Mouse (Mus musculus) neural tube, embryonic 11.5 days (tissue): ENCODE results near the gene Itfg2. TPM values are rescaled to one million over a fixed set of nuclear protein-coding genes. Genes with fewer than 3 reads are reported as not detected.

ENCODE experiments used
- ATAC-seq: fragments of 200-750 bp; cut with Nextera tagmentation; 2 replicates; pipeline ENCODE4 v1.8.0; 2017; ENCODE audit warnings: moderate number of reproducible peaks, mild to moderate bottlenecking, moderate TSS enrichment, moderate library complexity; ENCODE audit not compliant: insufficient read depth, low FRiP score, low TSS enrichment
- DNase-seq: peaks from one replicate; pipeline ENCODE4 v3.0.0-alpha.2; 2015; ENCODE audit warnings: low spot score
- H3K27ac ChIP-seq: fragments of 300-500 bp; sonication (generic); 2 replicates; pipeline ENCODE4 v1.5.1; 2014; ENCODE audit warnings: low read depth, mild to moderate bottlenecking, low read length
- H3K27me3 ChIP-seq: fragments of 300-500 bp; sonication (generic); 2 replicates; pipeline ENCODE4 v1.6.1; 2014; ENCODE audit warnings: mild to moderate bottlenecking, low read length, mixed read lengths; ENCODE audit not compliant: control insufficient read depth, insufficient read depth
- H3K36me3 ChIP-seq: fragments of 300-500 bp; sonication (generic); 2 replicates; pipeline ENCODE4 v1.6.1; 2014; ENCODE audit warnings: mild to moderate bottlenecking, low read length, moderate library complexity, mixed read lengths; ENCODE audit not compliant: control insufficient read depth, insufficient read depth
- H3K4me1 ChIP-seq: fragments of 300-500 bp; sonication (generic); 2 replicates; pipeline ENCODE4 v1.6.1; 2014; ENCODE audit warnings: low read length, mixed read lengths; ENCODE audit not compliant: control insufficient read depth, insufficient read depth
- H3K4me2 ChIP-seq: fragments of 300-500 bp; sonication (generic); 2 replicates; pipeline ENCODE4 v1.6.1; 2014; ENCODE audit warnings: low read depth, mild to moderate bottlenecking, moderate library complexity
- H3K4me3 ChIP-seq: fragments of 300-500 bp; sonication (generic); 2 replicates; pipeline ENCODE4 v1.5.1; 2014; ENCODE audit warnings: low read depth, low read length
- H3K9ac ChIP-seq: fragments of 300-500 bp; sonication (generic); 2 replicates; pipeline ENCODE4 v1.6.1; 2014; ENCODE audit warnings: mild to moderate bottlenecking, low read length
- H3K9me3 ChIP-seq: fragments of 300-500 bp; sonication (generic); 2 replicates; pipeline ENCODE4 v1.6.1; 2016; ENCODE audit warnings: low read length; ENCODE audit not compliant: control insufficient read depth
- WGBS: fragments of 180-500 bp; shearing (Covaris S2); extraction: QIAGEN DNeasy Blood & Tissue Kit; methylation state at CpG from one replicate; pipeline ENCODE4 v1.1.7; 2014; 5-methylcytosine and 5-hydroxymethylcytosine counted together
- polyA plus RNA-seq: library from polyadenylated mRNA; unstranded; fragments of >200 nt; fragmentation: Nextera tagmentation; extraction: Ambion mirVana; gene quantifications from 2 replicates; pipeline ENCODE4 v1.2.1, GENCODE M21; 2014

Gene Itfg2
- polyA plus RNA-seq, 1 experiment from 2014 or later: 28.8 TPM

DNA sequence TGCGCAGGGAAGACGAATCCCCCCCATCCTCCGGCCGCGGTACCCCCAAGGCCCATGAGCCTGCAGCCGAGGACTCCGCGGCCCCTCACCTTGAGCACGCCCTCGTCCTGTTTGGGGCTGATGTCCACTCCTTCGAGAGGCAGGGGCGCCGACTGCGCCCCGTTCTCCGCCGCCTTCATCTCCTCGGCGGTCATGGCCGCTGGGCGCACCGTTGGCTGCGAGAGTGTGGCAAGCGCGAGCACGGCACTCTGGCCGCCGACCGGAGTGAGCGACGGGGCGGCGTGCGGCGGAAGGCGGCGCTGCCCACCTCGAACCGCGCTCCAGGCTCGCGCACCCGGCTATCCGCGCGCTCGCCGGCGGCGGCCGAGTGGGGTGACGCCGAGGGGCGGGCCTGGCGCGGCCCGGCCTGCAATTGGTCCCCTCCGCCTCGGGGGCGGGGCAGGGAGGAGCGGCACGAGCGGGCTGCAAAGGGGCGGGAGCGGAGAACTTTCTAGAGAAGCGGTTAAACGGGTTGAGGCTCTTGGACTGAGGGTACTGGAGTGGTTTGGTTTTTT is 13.7 kb upstream of the Itfg2 start, which contains the start of gene Fkbp4:
TSS of gene Fkbp4 (minus strand) at position 361 of the 554 bp plus-strand sequence.
- ATAC-seq: peak; percentile 93
- 0% methylated on average over 65 of the region's 67 CpGs for WGBS
- H3K36me3 ChIP-seq: peaks cover 15% of the 10 kb centered on the region

GRCm38 (mm10) chr6:128437731-128438316 is 13.1 kb upstream of the Itfg2 start:
- H3K36me3 ChIP-seq: peaks cover 18% of the 10 kb centered on the region
- H3K4me2 ChIP-seq: peak overlapping the region; percentile 69
- H3K4me1 ChIP-seq: peaks cover 10% of the 10 kb centered on the region; the same call in 1 of the 2 replicates
- H3K4me3 ChIP-seq: peak overlapping the region; percentile 97
- no peaks in the 10 kb centered on the region for H3K27me3 ChIP-seq
- H3K9ac ChIP-seq: peak overlapping the region; percentile 98
- H3K27ac ChIP-seq: peak overlapping the region; percentile 85
- DNase-seq (peak; percentile 78), ATAC-seq (peak; percentile 76)
- no peaks in the 10 kb centered on the region for H3K9me3 ChIP-seq
- under 1% methylated on average over 38 of the region's 52 CpGs for WGBS

More for the DNA sequence above, 13.7 kb upstream of the Itfg2 start, which contains the start of gene Fkbp4:
- H3K9me3 ChIP-seq: no peaks in the 10 kb centered on the region
- peak within 1 kb of the TSS; percentile 85 for H3K27ac ChIP-seq
- peak; percentile 96 for DNase-seq
- peaks cover 10% of the 10 kb centered on the region; the same call in 1 of the 2 replicates for H3K4me1 ChIP-seq
- H3K4me2 ChIP-seq: peak within 1 kb of the TSS; percentile 69
- peak within 1 kb of the TSS; percentile 97 for H3K4me3 ChIP-seq
- H3K9ac ChIP-seq: peak within 1 kb of the TSS; percentile 98
- H3K27me3 ChIP-seq: no peaks in the 10 kb centered on the region

- Histone ChIP-seq H3K36me3 (peaks cover 21% of the 10 kb centered on the region), H3K27me3 (no peaks in the 10 kb centered on the region), H3K4me3 (peak overlapping the region; percentile 97), H3K9me3 (no peaks in the 10 kb centered on the region), H3K9ac (peak overlapping the region; percentile 98), H3K4me2 (peak overlapping the region; percentile 69), H3K4me1 (peaks cover 10% of the 10 kb centered on the region; the same call in 1 of the 2 replicates), H3K27ac (no peak overlapping the region)
- 7% methylated on average over 10 of the region's 10 CpGs for WGBS
- no peak for ATAC-seq
- no peak for DNase-seq
These were observed 12.6 kb upstream of the Itfg2 start for GRCm38 (mm10) chr6:128437288-128437687.

DNA sequence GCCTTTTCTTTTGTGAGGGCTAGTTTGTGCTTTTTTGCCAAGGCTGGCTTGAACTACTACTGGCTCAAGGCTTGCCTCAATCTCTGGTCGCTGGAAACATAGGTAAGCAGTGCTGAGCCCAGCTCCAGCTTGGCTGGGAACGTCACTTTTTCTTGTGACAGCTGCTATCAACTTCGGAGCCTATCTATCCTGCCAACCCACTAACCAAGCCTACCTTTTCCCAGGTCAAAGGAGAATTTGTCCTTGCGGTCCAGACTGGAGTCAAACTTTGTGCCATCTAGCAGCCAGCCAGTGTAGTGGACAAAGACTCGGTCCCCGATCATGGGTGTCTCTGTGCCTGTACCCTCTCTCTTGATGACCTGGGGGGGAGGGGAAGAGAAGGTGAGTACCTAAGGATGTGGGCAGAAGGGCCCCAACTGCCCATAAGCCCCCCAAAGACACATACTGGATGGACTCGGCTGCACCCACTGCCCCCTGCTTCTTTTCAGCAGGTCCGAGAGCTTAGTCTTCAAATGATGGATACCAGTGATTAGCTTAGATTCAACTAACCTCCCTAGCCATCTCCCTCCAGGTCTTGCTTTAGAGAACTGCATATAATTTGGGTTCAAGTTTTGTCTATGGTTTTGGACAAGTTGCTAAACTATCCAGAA is 11.8 kb upstream of the Itfg2 start:
- Histone ChIP-seq H3K4me3 (peak overlapping the region; percentile 97), H3K4me2 (peak overlapping the region; percentile 69), H3K27ac (no peak overlapping the region), H3K9me3 (no peaks in the 10 kb centered on the region), H3K4me1 (peaks cover 10% of the 10 kb centered on the region; the same call in 1 of the 2 replicates), H3K36me3 (peaks cover 28% of the 10 kb centered on the region), H3K9ac (0 out of 2 replicates have a peak overlapping the region, but pooled peaks have one; percentile 1), H3K27me3 (no peaks in the 10 kb centered on the region)
- ATAC-seq (no peak), DNase-seq (no peak)
- WGBS: 93% methylated on average over 8 of the region's 8 CpGs

- Histone ChIP-seq H3K4me1 (peaks cover 10% of the 10 kb centered on the region; the same call in 1 of the 2 replicates), H3K27me3 (no peaks in the 10 kb centered on the region), H3K36me3 (peaks cover 34% of the 10 kb centered on the region), H3K27ac (no peak overlapping the region), H3K4me2 (no peak overlapping the region), H3K9ac (no peak overlapping the region), H3K4me3 (no peak overlapping the region), H3K9me3 (no peaks in the 10 kb centered on the region)
- ATAC-seq: no peak
- WGBS: 91% methylated on average over 5 of the region's 5 CpGs
- DNase-seq: no peak
These were observed 10.7 kb upstream of the Itfg2 start for GRCm38 (mm10) chr6:128435474-128435873.

DNA sequence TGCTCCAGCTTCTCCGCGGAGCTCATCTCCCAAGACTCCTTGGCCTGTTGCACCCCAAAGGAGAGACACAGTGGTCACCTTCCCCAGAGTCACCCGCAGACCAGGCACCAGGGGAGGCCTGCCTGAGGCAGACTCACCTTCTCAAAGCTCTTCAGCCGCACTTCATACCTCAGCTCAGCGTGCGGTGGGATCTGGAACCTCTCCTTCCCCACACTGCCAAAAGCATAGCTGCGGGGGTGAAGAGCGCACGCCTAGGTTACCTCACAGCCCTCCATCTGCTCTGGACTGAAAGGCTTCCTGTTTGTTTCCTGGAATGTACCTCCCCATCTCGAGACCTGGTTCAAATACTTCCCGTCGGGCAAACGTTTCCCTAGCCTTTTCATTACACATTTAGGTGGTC is 8.8 kb upstream of the Itfg2 start:
- H3K9ac ChIP-seq: no peak overlapping the region
- DNase-seq: no peak
- no peak for ATAC-seq
- H3K9me3 ChIP-seq: no peaks in the 10 kb centered on the region
- no peak overlapping the region for H3K4me3 ChIP-seq
- H3K36me3 ChIP-seq: peaks cover 41% of the 10 kb centered on the region
- 95% methylated on average over 13 of the region's 13 CpGs for WGBS
- H3K27ac ChIP-seq: no peak overlapping the region
- no peak overlapping the region for H3K4me2 ChIP-seq
- H3K27me3 ChIP-seq: no peaks in the 10 kb centered on the region
- H3K4me1 ChIP-seq: peaks cover 8% of the 10 kb centered on the region; the same call in 1 of the 2 replicates

DNA sequence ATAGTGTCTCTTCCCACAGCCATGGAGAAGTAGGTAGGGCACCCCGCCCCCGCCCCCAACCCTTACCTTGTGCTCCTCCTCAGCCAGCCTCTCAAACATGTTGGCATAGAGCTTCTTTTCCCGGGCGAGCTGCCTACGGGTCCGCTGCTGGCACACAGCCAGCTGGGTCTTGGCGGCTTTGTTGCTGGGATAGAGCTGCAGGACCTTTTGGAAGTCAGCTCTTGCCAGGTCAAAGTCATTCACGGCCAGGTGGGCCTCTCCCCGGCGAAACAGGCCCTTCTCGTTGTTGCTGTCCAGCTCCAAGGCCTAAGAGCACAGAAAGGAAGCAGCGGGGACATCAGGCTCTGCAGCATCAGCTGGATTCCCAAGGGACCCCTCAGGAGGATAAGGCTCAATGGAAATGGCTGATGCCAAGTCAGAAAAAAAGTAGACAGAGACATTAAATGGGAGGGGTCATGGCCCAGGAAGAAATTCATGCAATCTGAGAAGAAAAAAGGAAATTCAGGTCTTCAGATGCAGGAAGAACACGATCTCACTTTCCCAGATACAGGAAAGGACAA is 7.7 kb upstream of the Itfg2 start:
- Histone ChIP-seq H3K27me3 (no peaks in the 10 kb centered on the region), H3K27ac (no peak overlapping the region), H3K4me2 (no peak overlapping the region), H3K9me3 (no peaks in the 10 kb centered on the region), H3K4me3 (no peak overlapping the region), H3K36me3 (peaks cover 41% of the 10 kb centered on the region), H3K4me1 (peaks cover 8% of the 10 kb centered on the region; the same call in 1 of the 2 replicates), H3K9ac (no peak overlapping the region)
- WGBS: 91% methylated on average over 13 of the region's 13 CpGs
- DNase-seq: no peak
- no peak for ATAC-seq

- Histone ChIP-seq H3K4me2 (no peak overlapping the region), H3K4me3 (no peak overlapping the region), H3K9me3 (no peaks in the 10 kb centered on the region), H3K9ac (no peak overlapping the region), H3K4me1 (no peaks in the 10 kb centered on the region), H3K36me3 (peaks cover 32% of the 10 kb centered on the region), H3K27me3 (no peaks in the 10 kb centered on the region), H3K27ac (no peak overlapping the region)
- DNase-seq (no peak), ATAC-seq (no peak)
- 90% methylated on average over 6 of the region's 6 CpGs for WGBS
These were observed 5.1 kb upstream of the Itfg2 start for GRCm38 (mm10) chr6:128429826-128430225.
